In genomic region chr2:104669122-104669804, GRCm38 (mm10) we compare ENCODE assay signal across 17 mouse cellular contexts. TPM values are rescaled to one million over a fixed set of nuclear protein-coding genes. Genes with fewer than 3 reads are reported as not detected.
A peak's percentile ranks its signal among the peaks of the same experiment; 100 is the strongest.
DNase-seq lines count a peak whose midpoint lies in the region; ATAC-seq and TF ChIP-seq lines count a peak whose summit lies in the region.
"Had no signal": no experiment of that assay in that cellular context is flagged by ENCODE, and none has a peak within 500 bp of the region (broad histone marks: within the 10 kb centered on the region; RNA-seq: fewer than 3 reads in every experiment).

No protein-coding gene starts in this region.

- no peak overlapping the region for H3K4me3 ChIP-seq in left cerebral cortex, adult 2 months
- H3K4me3 ChIP-seq in kidney, embryonic 16.5 days (ENCODE audit: low read length), result no peak overlapping the region
- H3K4me3 ChIP-seq: heart, embryonic 15.5 days; liver, embryonic 13.5 days had no signal

- no peak overlapping the region for H3K9ac ChIP-seq in kidney, embryonic 16.5 days (replicated peaks; ENCODE audit: low read length)
- H3K9ac ChIP-seq: heart, embryonic 15.5 days; hindbrain, embryonic 14.5 days; liver, embryonic 13.5 days had no signal

- intact Hi-C loops in left cerebral cortex, adult 2 months (cut with DNase I), result no loop called here
- intact Hi-C loops in left cerebral cortex, postnatal 10 days (cut with DNase I), result no loop called here

- peak; percentile 31; the same call in 1 of the 2 replicates for TF ChIP-seq CTCF in left cerebral cortex, adult 2 months (IDR thresholded peaks at IDR 0.05)

- no peak for DNase-seq in left cerebral cortex, adult 2 months (ENCODE audit: extremely low spot score in 1 of 2, low spot score in 2 of 2)
- no peak for DNase-seq in left cerebral cortex, postnatal 10 days (ENCODE audit: extremely low spot score in 1 of 2, low spot score in 2 of 2)
- DNase-seq in 3T3-L1 (ENCODE audit: low read depth, low spot score) (peak; percentile 27), ZHBTc4 (ENCODE audit: low read depth, low spot score) (peak; percentile 64)
- peak; percentile 8 to 24 for DNase-seq in B cell, adult 2 months
- no peak for DNase-seq in cerebellum, adult 18-20 months
- DNase-seq in kidney, postnatal 10 days, result no peak
- DNase-seq: adrenal gland, postnatal 25 days; cerebellum, adult 11 months; gastrocnemius, postnatal 36 days; liver, embryonic 13.5 days had no signal

- H3K9me3 ChIP-seq in kidney, embryonic 16.5 days (ENCODE audit: low read length), result no peaks in the 10 kb centered on the region
- H3K9me3 ChIP-seq: heart, embryonic 15.5 days; liver, embryonic 13.5 days had no signal

- peaks cover 11% of the 10 kb centered on the region; the same call in 1 of the 2 replicates for H3K36me3 ChIP-seq in kidney, embryonic 16.5 days (ENCODE audit: insufficient read depth, low read length)

- ATAC-seq in kidney, embryonic 16.5 days (ENCODE audit: low FRiP score, low TSS enrichment), result no peak

- 84% methylated on average over 6 of the region's 6 CpGs for WGBS in kidney, embryonic 16.5 days

- no peaks in the 10 kb centered on the region for H3K27me3 ChIP-seq in kidney, embryonic 16.5 days (ENCODE audit: insufficient read depth, low read length)
- H3K27me3 ChIP-seq: heart, embryonic 15.5 days; liver, embryonic 13.5 days had no signal

- H3K4me1 ChIP-seq in kidney, embryonic 16.5 days (ENCODE audit: insufficient read depth, low read length), result no peaks in the 10 kb centered on the region
- H3K4me1 ChIP-seq: heart, embryonic 15.5 days had no signal

- no peak overlapping the region for H3K27ac ChIP-seq in left cerebral cortex, adult 2 months
- no peak overlapping the region for H3K27ac ChIP-seq in kidney, embryonic 16.5 days (ENCODE audit: low read length)
- H3K27ac ChIP-seq: heart, embryonic 15.5 days; hindbrain, embryonic 14.5 days; kidney, postnatal 0 days; liver, embryonic 13.5 days had no signal

- H3K4me2 ChIP-seq in kidney, embryonic 16.5 days (replicated peaks; ENCODE audit: low read depth, low read length), result no peak overlapping the region
- H3K4me2 ChIP-seq: heart, embryonic 15.5 days; hindbrain, embryonic 14.5 days; liver, embryonic 13.5 days had no signal

RNA-seq across cellular contexts. Expression of gene Tcp11l1, which starts 42.7 kb away (rescaled TPM):
- total RNA-seq in left cerebral cortex, adult 2 months (2021), result 10 to 100 TPM; 41.5 to 42.6 TPM
- total RNA-seq in left cerebral cortex, postnatal 10 days (2021), result 10 to 100 TPM; 44.6 to 48.8 TPM
- polyA plus RNA-seq in kidney, embryonic 16.5 days (2015; fragmentation: Nextera tagmentation; extraction: Ambion mirVana), result 31.4 and 36.8 TPM in 2 replicates

RNA-seq across cellular contexts. Expression of gene Pin1rt1, which starts 46.9 kb away (rescaled TPM):
- not detected for total RNA-seq in left cerebral cortex, adult 2 months (2021)
- not detected for total RNA-seq in left cerebral cortex, postnatal 10 days (2021)
- polyA plus RNA-seq in kidney, embryonic 16.5 days (2015; fragmentation: Nextera tagmentation; extraction: Ambion mirVana), result 0.19 TPM in 1 of 2 replicates, not detected in the other
- total RNA-seq: adrenal gland, postnatal 25 days; gastrocnemius, postnatal 36 days; left cerebral cortex, adult 18-20 months had no signal
- polyA plus RNA-seq: heart, embryonic 15.5 days; hindbrain, embryonic 14.5 days; kidney, postnatal 0 days; liver, embryonic 13.5 days; stomach, embryonic 14.5 days had no signal

Comparison
In these comparisons a context has a peak if more than half of its experiments do, and no peak if none do; other contexts are left out.
1. DNase-seq: peak in 3T3-L1 (single experiment), B cell, adult 2 months (2 of 2) and ZHBTc4 (single experiment); none in left cerebral cortex, adult 2 months (0 of 2), left cerebral cortex, postnatal 10 days (0 of 2), cerebellum, adult 18-20 months (0 of 2) and kidney, postnatal 10 days (single experiment).